Mouse (Mus musculus) lung, embryonic 14.5 days (tissue): Measurements from ENCODE around the gene Apof. TPM values are rescaled to one million over a fixed set of nuclear protein-coding genes. Genes with fewer than 3 reads are reported as not detected.
"Not testable (repeated sequence)": the region's sequence is repeated elsewhere in the genome, so short reads cannot be mapped to it uniquely, and the experiment has no call there.

Experiments
- ATAC-seq: fragments of 200-750 bp; cut with Nextera tagmentation; 2 replicates; pipeline ENCODE4 v1.8.0; 2017; ENCODE audit warnings: mild to moderate bottlenecking, moderate TSS enrichment, moderate library complexity; ENCODE audit not compliant: insufficient read depth
- DNase-seq: peaks from one replicate; pipeline ENCODE4 v3.0.0-alpha.2; 2015
- H3K27ac ChIP-seq: fragments of 300-500 bp; sonication (generic); 2 replicates; pipeline ENCODE4 v1.5.1; 2014; ENCODE audit warnings: low read depth, mild to moderate bottlenecking, moderate library complexity
- H3K27me3 ChIP-seq: fragments of 300-500 bp; sonication (generic); 2 replicates; pipeline ENCODE4 v1.6.1; 2014; ENCODE audit warnings: low read length, control low read depth; ENCODE audit not compliant: insufficient read depth
- H3K36me3 ChIP-seq: fragments of 300-500 bp; sonication (generic); 2 replicates; pipeline ENCODE4 v1.6.1; 2014; ENCODE audit warnings: control low read depth; ENCODE audit not compliant: insufficient read depth
- H3K4me1 ChIP-seq: fragments of 300-500 bp; sonication (generic); 2 replicates; pipeline ENCODE4 v1.6.1; 2014; ENCODE audit warnings: antibody characterized with exemption, control low read depth; ENCODE audit not compliant: insufficient read depth
- H3K4me2 ChIP-seq: fragments of 300-500 bp; sonication (generic); 2 replicates; pipeline ENCODE4 v1.6.1; 2014; ENCODE audit warnings: mild to moderate bottlenecking
- H3K4me3 ChIP-seq: fragments of 300-500 bp; sonication (generic); 2 replicates; pipeline ENCODE4 v1.5.1; 2014; ENCODE audit warnings: low read depth, low read length
- H3K9ac ChIP-seq: fragments of 300-500 bp; sonication (generic); 2 replicates; pipeline ENCODE4 v1.6.1; 2014
- H3K9me3 ChIP-seq: fragments of 300-500 bp; sonication (generic); 2 replicates; pipeline ENCODE4 v1.6.1; 2016; ENCODE audit warnings: low read depth, low read length, control low read depth
- CTCF ChIP-seq: IDR thresholded peaks from 2 replicates; pipeline ENCODE4 v1.5.1; 2016; ENCODE audit warnings: antibody characterized with exemption, low read depth
- WGBS: fragments of 180-500 bp; shearing (Covaris S2); extraction: QIAGEN DNeasy Blood & Tissue Kit; methylation state at CpG from one replicate; pipeline ENCODE4 v1.1.7; 2014; 5-methylcytosine and 5-hydroxymethylcytosine counted together
- polyA plus RNA-seq: library from polyadenylated mRNA; unstranded; fragments of >200 nt; fragmentation: Nextera tagmentation; extraction: Ambion mirVana; gene quantifications from 2 replicates; pipeline ENCODE4 v1.2.1, GENCODE M21; 2014

Apof gene
- polyA plus RNA-seq, 1 experiment from 2014 or later = not detected

DNA sequence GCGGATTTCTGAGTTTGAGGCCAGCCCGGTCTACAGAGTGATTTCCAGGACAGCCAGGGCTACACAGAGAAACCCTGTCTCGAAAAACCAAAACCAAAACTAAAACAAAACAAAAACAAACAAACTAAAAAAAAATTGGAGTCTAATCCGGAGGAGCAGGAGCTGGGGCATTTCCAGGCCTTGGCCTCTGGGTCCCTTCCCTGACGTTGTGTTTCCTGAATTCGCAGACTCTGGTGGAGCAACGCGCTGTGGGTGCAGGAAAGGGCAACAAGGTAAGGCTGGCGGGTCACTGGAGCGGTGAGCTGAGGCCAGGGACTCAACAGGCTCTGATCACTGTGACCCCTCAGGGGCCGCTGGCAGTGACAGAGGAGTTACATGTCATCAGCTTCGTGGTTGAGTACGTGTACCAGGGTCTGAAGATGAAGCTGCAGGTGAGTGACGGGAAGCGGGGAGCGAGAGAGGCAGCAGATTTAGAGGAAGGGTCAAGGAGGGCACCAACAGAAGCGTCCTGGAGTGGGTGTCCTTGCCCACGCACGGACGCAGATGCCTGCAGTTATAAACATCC lies 14.5 kb downstream of the Apof start:
- no peak overlapping the region for H3K9ac ChIP-seq
- no peak for ATAC-seq
- H3K4me1 ChIP-seq = no peaks in the 10 kb centered on the region
- H3K9me3 ChIP-seq = no peaks in the 10 kb centered on the region
- H3K4me2 ChIP-seq = no peak overlapping the region
- H3K27me3 ChIP-seq = no peaks in the 10 kb centered on the region
- WGBS = 76% methylated on average over 20 of the region's 20 CpGs
- TF ChIP-seq CTCF = no peak
- peaks cover 68% of the 10 kb centered on the region for H3K36me3 ChIP-seq
- H3K4me3 ChIP-seq = no peak overlapping the region
- H3K27ac ChIP-seq = no peak overlapping the region
- no peak for DNase-seq

DNA sequence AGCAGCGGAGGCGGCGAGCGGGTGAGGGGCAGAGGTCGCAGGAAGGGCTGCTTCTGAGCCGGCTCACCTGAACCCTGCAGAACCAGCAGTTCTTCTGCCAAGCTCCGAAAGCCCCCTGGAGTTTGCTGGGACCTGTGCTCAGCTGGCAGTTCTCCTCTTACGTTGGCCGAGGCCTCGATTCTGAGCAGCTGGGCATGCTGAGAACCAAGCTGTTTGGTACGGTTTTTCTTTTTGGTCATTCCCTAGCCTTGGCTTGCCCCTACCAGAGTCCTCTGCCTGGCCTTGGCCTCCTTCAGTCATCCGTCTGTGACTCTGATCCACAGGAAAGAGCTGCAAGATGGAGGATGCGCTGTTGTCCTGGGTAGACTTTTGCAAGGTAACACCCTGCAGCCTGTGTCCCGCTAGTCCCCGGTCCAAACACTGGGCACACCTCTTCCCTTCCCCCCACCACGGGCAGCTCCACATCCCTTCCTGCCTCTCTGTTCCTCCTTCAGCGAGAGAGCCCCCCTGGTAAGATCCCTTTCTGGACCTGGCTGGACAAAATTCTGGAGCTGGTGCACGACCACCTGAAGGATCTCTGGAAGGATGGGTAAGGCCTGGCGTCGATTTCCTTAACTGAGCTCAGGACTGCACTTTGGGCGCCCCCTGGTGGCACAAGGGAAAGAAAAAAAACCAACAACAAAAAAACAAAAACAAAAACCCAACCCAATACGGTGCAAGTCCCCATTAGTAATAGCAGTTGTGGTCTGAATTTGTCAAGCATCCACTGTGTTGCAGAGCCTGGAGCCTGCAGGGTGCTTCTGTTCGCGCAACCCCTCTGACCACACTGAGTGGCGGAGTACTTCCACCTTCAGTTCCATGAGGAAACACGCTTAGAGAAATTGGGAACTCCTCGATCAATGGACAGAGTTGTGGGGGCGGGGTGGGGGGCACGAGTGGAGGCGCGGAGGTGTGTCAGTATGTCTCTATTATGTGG lies 15.4 kb downstream of the Apof start:
- H3K27ac ChIP-seq = no peak overlapping the region
- H3K36me3 ChIP-seq = peaks cover 65% of the 10 kb centered on the region
- peak; percentile 85 for DNase-seq
- no peak overlapping the region for H3K9ac ChIP-seq
- H3K4me1 ChIP-seq = no peaks in the 10 kb centered on the region
- no peak overlapping the region for H3K4me2 ChIP-seq
- no peaks in the 10 kb centered on the region for H3K9me3 ChIP-seq
- H3K27me3 ChIP-seq = no peaks in the 10 kb centered on the region
- peak; percentile 24; the same call in 1 of the 2 replicates for ATAC-seq
- TF ChIP-seq CTCF = peak; percentile 78
- no peak overlapping the region for H3K4me3 ChIP-seq
- WGBS = 66% methylated on average over 31 of the region's 31 CpGs

DNA sequence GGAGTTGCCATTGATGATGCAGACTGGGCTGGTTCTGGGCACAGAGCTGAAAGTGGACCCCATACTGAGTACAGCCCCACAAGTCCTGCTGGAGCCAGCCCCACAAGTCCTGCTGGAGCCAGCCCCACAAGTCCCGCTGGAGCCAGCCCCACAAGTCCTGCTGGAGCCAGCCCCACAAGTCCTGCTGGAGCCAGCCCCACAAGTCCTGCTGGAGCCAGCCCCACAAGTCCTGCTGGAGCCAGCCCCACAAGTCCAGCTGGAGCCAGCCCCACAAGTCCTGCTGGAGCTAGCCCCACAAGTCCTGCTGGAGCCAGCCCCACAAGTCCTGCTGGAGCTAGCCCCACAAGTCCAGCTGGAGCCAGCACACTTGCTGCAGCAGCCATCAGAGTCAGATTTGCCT lies 22.1 kb downstream of the Apof start:
- 87% methylated on average over 1 of the region's 1 CpGs for WGBS
- H3K4me2 ChIP-seq, H3K4me1 ChIP-seq, ATAC-seq, H3K27ac ChIP-seq, H3K4me3 ChIP-seq, H3K9me3 ChIP-seq, H3K9ac ChIP-seq, H3K27me3 ChIP-seq, DNase-seq: not testable (repeated sequence)
- peaks cover 30% of the 10 kb centered on the region for H3K36me3 ChIP-seq

DNA sequence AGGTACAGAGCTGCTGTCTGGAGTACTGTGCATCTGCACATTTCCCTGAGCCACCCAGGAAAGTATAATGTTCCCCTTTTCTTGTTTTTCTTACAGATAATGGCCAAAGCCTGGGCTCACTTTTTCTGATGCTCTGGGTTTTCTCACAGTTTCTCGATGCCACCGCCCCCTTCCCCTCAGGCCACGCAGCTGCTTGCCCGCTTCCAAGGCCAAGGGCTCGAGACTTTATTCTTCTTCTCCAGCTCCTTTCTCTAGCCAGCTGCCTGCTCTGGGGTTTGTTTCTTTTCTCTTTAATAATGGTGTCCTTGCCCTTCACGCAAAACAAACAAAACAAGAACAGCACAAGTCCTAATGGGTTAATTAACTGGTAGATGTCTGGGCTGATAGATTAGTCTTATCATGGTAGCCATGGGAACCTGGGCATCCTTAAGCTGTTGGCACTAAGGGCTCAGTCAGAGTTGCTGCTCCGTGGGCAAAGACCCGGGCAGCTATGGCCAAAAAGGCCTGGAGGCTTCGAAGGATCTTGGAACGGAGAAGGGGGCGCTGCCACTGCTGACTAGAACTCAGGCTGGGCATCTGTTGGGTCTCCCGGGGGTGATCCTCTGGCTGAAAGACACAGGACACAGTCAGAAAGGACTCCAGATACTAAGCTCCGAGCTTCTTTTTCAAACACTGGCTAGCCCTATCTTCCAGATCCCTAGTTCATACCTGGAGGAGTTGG lies 28.1 kb downstream of the Apof start:
- DNase-seq (no peak), ATAC-seq (no peak)
- Histone ChIP-seq H3K4me2 (no peak overlapping the region), H3K9ac (no peak overlapping the region), H3K9me3 (no peaks in the 10 kb centered on the region), H3K27ac (no peak overlapping the region), H3K4me3 (no peak overlapping the region), H3K4me1 (no peaks in the 10 kb centered on the region), H3K36me3 (peaks cover 9% of the 10 kb centered on the region; the same call in 1 of the 2 replicates), H3K27me3 (no peaks in the 10 kb centered on the region)
- no peak for TF ChIP-seq CTCF
- 68% methylated on average over 13 of the region's 13 CpGs for WGBS

DNA sequence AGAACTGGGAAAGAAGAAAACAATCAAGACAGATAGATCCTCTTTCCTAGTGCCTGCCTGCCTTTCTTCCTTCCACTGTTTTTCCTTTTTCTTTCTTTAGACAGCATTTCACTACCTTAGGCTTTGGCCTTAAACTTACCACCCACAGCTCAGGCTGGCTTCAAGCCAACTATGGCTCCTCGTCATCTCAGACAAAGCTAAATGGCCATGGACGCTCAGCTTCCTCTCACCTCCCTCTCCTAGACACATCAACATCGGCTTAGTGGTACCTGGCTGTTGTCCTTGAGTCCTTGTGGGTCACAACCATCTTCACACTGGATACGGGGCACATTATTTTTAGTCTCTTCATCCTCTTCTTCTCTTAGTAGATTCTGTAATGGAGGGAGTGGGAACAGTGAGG lies 28.8 kb downstream of the Apof start:
- H3K9ac ChIP-seq = no peak overlapping the region
- H3K4me2 ChIP-seq = peak overlapping the region; percentile 20; the same call in 1 of the 2 replicates
- H3K4me1 ChIP-seq = peaks cover 1% of the 10 kb centered on the region; the same call in 1 of the 2 replicates
- DNase-seq (peak; percentile 61), ATAC-seq (peak; percentile 26; the same call in 1 of the 2 replicates)
- no peaks in the 10 kb centered on the region for H3K9me3 ChIP-seq
- TF ChIP-seq CTCF = no peak
- WGBS = 47% methylated on average over 4 of the region's 4 CpGs
- peak overlapping the region; percentile 65; the same call in 1 of the 2 replicates for H3K27ac ChIP-seq
- H3K27me3 ChIP-seq = no peaks in the 10 kb centered on the region
- H3K4me3 ChIP-seq = no peak overlapping the region
- H3K36me3 ChIP-seq = 0 out of 2 replicates have a peak, but pooled peaks cover 3% of the 10 kb centered on the region

DNA sequence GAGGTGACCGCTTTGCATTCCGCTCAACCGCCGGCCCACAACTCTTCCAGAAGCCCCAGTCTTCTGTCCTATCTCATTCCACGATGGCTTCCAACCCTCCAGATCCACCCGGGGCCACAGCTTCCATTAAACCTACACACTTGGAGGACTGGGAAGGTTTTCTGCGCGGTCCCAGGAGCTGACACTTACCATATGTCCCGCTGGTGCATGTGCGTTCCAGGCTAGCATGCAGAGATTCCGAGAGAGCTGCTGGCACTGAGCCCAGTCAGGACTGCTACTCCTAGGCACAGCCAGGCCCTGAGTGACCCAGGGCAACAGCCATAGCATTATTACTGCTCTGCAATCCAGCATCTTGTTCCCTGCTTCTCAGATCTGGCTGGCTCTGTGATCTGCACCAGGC lies 29.2 kb downstream of the Apof start:
- H3K4me2 ChIP-seq = peak overlapping the region; percentile 20; the same call in 1 of the 2 replicates
- peak; percentile 82 for DNase-seq
- H3K27me3 ChIP-seq = no peaks in the 10 kb centered on the region
- no peak for TF ChIP-seq CTCF
- WGBS = 58% methylated on average over 11 of the region's 11 CpGs
- H3K4me3 ChIP-seq = no peak overlapping the region
- no peaks in the 10 kb centered on the region for H3K9me3 ChIP-seq
- peak overlapping the region; percentile 26 for H3K9ac ChIP-seq
- peaks cover 3% of the 10 kb centered on the region; the same call in 1 of the 2 replicates for H3K4me1 ChIP-seq
- no peaks in the 10 kb centered on the region for H3K36me3 ChIP-seq
- ATAC-seq = peak; percentile 81
- peak overlapping the region; percentile 65; the same call in 1 of the 2 replicates for H3K27ac ChIP-seq
